Mouse (Mus musculus) limb, embryonic 10.5 days (tissue): ENCODE measurements around the gene Schip1. TPM values are rescaled to one million over a fixed set of nuclear protein-coding genes. Genes with fewer than 3 reads are reported as not detected.

Source experiments
- DNase-seq: peaks from one replicate; pipeline ENCODE4 v3.0.0-alpha.2; 2017; ENCODE audit warnings: low spot score
- H3K27ac ChIP-seq: fragments of 300-500 bp; sonication (generic); 2 replicates; pipeline ENCODE4 v1.5.1; 2016; ENCODE audit warnings: mild to moderate bottlenecking
- H3K27me3 ChIP-seq: fragments of 300-500 bp; sonication (generic); 2 replicates; pipeline ENCODE4 v1.6.1; 2016; ENCODE audit warnings: low read depth, mild to moderate bottlenecking; ENCODE audit not compliant: poor library complexity, severe bottlenecking
- H3K36me3 ChIP-seq: fragments of 300-500 bp; sonication (generic); 2 replicates; pipeline ENCODE4 v1.6.1; 2016; ENCODE audit warnings: mild to moderate bottlenecking, moderate library complexity
- H3K4me1 ChIP-seq: fragments of 300-500 bp; sonication (generic); 2 replicates; pipeline ENCODE4 v1.6.1; 2016
- H3K4me3 ChIP-seq: fragments of 300-500 bp; sonication (generic); 2 replicates; pipeline ENCODE4 v1.5.1; 2016; ENCODE audit warnings: mild to moderate bottlenecking, moderate library complexity
- H3K9me3 ChIP-seq: fragments of 300-500 bp; sonication (generic); replicated peaks from 2 replicates; pipeline ENCODE4 v1.6.1; 2016; ENCODE audit warnings: mild to moderate bottlenecking
- WGBS: fragments of 180-500 bp; shearing (Covaris S2); methylation state at CpG from one replicate; pipeline ENCODE4 v1.1.7; 2016; 5-methylcytosine and 5-hydroxymethylcytosine counted together
- polyA plus RNA-seq: library from polyadenylated mRNA; unstranded; fragments of >200 nt; fragmentation: Nextera tagmentation; extraction: Ambion mirVana; gene quantifications from 2 replicates; pipeline ENCODE4 v1.2.1, GENCODE M21; 2016

The Schip1 gene
- polyA plus RNA-seq, 1 experiment from 2014 or later = 28.9 TPM

DNA sequence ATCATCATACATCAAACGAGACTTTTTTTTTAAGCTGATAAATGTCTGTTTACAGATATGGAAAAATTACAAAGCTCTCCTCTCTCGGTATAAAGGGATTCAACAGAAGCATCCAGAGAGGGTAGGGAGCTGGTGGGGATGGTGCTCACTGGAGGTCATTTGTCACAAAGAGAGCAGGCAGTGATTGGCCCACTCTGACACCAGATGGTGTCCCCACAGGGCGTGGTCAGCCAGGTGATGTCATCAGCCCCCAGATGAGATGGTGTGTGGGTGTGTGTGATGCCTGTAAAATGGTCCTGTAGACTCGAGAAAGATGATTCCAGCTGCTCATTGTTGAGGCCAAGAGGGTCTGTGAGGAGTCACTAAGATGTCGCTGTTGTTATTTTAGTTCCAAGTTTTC is 554.5 kb downstream of the Schip1 start:
- WGBS = 74% methylated on average over 5 of the region's 5 CpGs
- H3K4me1 ChIP-seq = 0 out of 2 replicates have a peak, but pooled peaks cover 4% of the 10 kb centered on the region
- H3K9me3 ChIP-seq = no peaks in the 10 kb centered on the region
- no peaks in the 10 kb centered on the region for H3K27me3 ChIP-seq
- peaks cover 17% of the 10 kb centered on the region; the same call in 1 of the 2 replicates for H3K36me3 ChIP-seq
- no peak overlapping the region for H3K4me3 ChIP-seq
- no peak for DNase-seq
- H3K27ac ChIP-seq = no peak overlapping the region

DNA sequence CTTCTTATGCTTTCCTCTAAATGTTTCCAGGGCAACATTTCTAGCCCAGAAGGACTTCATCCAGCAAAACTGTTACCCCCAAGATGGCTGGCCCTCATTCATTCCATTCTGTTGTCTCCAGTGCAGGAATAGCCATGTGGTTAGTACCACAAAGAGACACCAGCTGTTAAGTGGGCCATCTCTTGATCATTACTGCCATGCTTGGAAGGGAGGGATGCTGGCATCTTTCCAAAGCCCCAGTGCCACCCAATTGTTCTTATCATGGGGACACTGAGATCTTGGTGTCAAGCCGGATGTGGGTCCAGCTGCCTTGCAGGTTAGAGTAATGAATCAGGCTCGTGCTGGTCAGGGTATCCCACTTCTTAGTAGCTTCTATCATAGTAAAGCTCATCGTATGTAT is 557.4 kb downstream of the Schip1 start:
- no peak for DNase-seq

DNA sequence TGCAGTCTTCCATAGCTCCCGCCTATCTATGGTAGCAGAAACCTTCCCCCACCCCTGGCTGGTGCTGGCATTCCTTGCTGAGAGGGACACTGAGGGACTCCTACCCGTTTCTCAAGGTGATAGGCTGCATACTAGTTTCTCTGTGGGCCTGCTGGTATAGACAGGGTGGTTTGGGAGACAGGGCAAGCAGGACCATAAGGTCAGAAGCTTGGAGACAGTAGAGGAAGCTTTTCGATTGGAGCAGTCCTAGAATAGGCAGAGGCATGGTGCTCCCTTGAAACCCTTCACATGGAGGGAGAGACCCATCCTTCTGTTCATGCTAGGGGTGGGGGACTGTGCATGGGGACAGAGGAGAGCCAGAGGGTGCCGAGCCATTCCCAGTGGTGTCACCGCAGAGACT is 558.4 kb downstream of the Schip1 start:
- peaks cover 19% of the 10 kb centered on the region; the same call in 1 of the 2 replicates for H3K36me3 ChIP-seq
- WGBS = 89% methylated on average over 5 of the region's 5 CpGs
- no peaks in the 10 kb centered on the region for H3K27me3 ChIP-seq

More for the DNA sequence above, 557.4 kb downstream of the Schip1 start:
- WGBS = 95% methylated on average over 3 of the region's 3 CpGs
- Histone ChIP-seq H3K27ac (no peak overlapping the region), H3K4me1 (0 out of 2 replicates have a peak, but pooled peaks cover 4% of the 10 kb centered on the region), H3K36me3 (peaks cover 19% of the 10 kb centered on the region; the same call in 1 of the 2 replicates), H3K4me3 (no peak overlapping the region), H3K27me3 (no peaks in the 10 kb centered on the region), H3K9me3 (no peaks in the 10 kb centered on the region)

DNA sequence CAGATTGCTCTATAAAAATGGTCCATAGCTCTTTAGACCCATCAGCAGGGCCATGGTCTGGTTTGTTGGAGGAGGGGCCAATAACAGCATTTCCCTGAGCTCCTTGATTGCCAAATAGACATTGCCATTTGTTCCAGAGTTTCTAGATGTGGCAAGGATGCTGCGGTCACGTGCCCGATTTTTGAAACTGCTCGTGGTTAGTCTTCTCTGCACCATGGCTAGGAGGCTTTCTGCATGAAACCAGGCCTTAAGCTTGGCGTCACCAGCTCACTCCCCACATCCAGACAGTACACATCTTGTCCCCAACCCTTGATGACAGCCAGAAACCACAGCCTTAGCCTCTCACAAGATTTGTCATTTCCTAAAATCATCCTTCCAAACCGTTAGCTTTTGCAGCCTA is 559.9 kb downstream of the Schip1 start:
- Histone ChIP-seq H3K4me1 (no peaks in the 10 kb centered on the region), H3K27ac (no peak overlapping the region), H3K27me3 (no peaks in the 10 kb centered on the region), H3K9me3 (no peaks in the 10 kb centered on the region), H3K4me3 (no peak overlapping the region), H3K36me3 (peaks cover 17% of the 10 kb centered on the region; the same call in 1 of the 2 replicates)
- DNase-seq = no peak
- WGBS = 91% methylated on average over 6 of the region's 6 CpGs

More for the DNA sequence above, 558.4 kb downstream of the Schip1 start:
- Histone ChIP-seq H3K4me1 (0 out of 2 replicates have a peak, but pooled peaks cover 4% of the 10 kb centered on the region), H3K27ac (no peak overlapping the region), H3K9me3 (no peaks in the 10 kb centered on the region), H3K4me3 (no peak overlapping the region)
- no peak for DNase-seq

DNA sequence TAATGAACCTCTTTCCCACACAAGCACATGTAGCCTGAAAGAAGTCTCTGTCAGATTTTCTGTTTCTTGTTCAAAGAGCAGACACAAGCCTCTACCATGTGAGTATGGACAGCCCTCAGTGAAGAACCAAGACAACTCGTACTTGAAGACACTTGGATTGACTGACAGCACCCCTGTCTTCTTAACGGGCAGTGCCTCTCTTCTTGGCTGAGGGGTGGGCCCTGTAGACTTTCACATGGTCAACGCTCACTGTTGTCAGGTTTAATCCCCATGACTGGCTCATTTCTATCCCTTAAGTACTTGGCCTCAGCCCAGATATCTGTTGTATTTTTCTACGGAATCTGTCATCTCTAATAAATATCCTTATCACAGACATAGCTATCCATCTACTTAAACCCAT is 565.7 kb downstream of the Schip1 start:
- DNase-seq = no peak
- H3K9me3 ChIP-seq = no peaks in the 10 kb centered on the region
- H3K27me3 ChIP-seq = no peaks in the 10 kb centered on the region
- no peaks in the 10 kb centered on the region for H3K4me1 ChIP-seq
- H3K4me3 ChIP-seq = no peak overlapping the region
- no peak overlapping the region for H3K27ac ChIP-seq
- H3K36me3 ChIP-seq = 0 out of 2 replicates have a peak, but pooled peaks cover 3% of the 10 kb centered on the region
- 87% methylated on average over 4 of the region's 4 CpGs for WGBS

DNA sequence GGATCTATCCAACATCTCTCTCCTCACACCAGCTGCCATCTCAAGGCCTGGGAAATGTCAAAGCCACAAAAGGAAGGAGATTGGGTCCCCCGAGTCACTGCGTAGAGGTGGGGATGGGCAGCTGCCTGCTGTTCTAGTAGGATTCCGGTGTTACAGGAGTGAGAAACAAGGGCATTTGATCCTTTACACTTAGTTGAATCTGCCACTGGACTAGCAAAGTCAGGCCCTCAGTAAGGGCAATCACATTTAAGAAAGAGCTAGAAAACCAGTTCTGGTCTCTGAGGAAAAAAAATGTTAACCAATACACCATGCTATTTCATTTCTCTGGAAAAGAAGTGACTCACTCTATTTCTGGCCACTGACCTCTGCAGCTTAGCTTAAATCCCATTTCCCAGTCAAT is 566.2 kb downstream of the Schip1 start:
- no peaks in the 10 kb centered on the region for H3K27me3 ChIP-seq
- H3K4me1 ChIP-seq = no peaks in the 10 kb centered on the region
- H3K9me3 ChIP-seq = no peaks in the 10 kb centered on the region
- H3K36me3 ChIP-seq = 0 out of 2 replicates have a peak, but pooled peaks cover 3% of the 10 kb centered on the region
- WGBS = 67% methylated on average over 3 of the region's 3 CpGs
- H3K4me3 ChIP-seq = no peak overlapping the region
- H3K27ac ChIP-seq = no peak overlapping the region
- no peak for DNase-seq

DNA sequence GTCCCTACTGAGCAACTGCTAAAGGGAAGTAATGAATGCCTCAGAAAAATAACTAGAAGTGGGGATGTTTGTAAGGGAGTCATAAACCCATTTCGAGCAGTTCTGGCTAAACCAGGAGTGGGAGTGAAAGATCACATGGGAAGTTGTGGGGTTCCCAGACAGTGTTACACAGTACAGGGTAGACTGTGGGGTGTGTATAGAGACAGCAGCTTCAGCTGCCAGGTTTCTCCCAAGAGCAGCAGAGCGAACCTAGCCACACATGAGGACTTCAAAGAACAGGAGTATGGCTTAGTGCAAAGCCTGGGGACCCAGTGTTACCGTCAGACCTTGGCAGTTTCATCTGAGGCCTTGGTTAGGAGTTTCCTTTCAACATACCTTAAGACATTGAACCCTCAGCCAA is 568.1 kb downstream of the Schip1 start:
- no peaks in the 10 kb centered on the region for H3K36me3 ChIP-seq
- H3K27me3 ChIP-seq = no peaks in the 10 kb centered on the region
- no peaks in the 10 kb centered on the region for H3K4me1 ChIP-seq
- H3K9me3 ChIP-seq = no peaks in the 10 kb centered on the region
- no peak overlapping the region for H3K4me3 ChIP-seq
- DNase-seq = no peak
- WGBS = 86% methylated on average over 3 of the region's 3 CpGs
- H3K27ac ChIP-seq = no peak overlapping the region

DNA sequence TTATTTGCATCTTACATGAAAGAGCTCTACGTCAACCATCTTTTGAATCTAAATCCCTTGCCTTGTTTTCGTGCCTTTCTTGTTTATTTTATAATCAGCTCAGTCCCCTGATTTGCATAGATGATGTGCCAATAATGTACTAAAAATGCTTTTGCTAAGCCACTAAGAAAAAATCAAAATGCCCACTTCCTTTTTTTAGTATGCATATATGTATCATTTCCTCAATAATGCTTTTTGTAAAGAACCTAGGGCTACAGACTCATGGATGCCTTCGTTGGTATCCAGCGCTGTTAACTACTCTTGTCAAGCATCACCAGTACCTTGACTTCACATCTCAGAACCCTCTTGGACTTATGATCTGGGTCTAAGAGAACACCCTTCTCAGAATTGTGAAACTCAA is 569.0 kb downstream of the Schip1 start:
- no peak for DNase-seq

DNA sequence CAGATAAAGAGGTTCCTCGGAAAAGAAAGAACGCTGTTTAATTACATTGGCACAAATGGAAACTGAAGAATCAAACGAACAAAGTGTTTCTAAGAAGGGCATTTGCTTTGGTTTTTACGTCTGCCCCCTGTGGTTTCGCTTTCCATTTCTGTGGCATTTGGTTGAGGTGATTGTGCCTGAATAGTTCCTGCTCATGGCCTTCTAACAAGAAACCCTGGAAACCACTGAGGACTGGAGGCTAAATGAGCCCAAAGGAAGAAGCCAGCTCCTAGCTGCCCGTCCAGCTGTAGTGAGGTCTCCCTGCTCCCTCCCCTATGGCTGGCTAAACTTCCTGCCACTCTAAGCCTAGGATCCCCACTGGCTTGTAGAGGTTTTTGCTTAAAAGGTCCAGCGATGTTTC is 573.4 kb downstream of the Schip1 start:
- DNase-seq = no peak
- Histone ChIP-seq H3K9me3 (no peaks in the 10 kb centered on the region), H3K27ac (no peak overlapping the region), H3K36me3 (no peaks in the 10 kb centered on the region), H3K27me3 (no peaks in the 10 kb centered on the region), H3K4me1 (no peaks in the 10 kb centered on the region), H3K4me3 (no peak overlapping the region)
- 50% methylated on average over 7 of the region's 7 CpGs for WGBS

More for the DNA sequence above, 569.0 kb downstream of the Schip1 start:
- H3K4me1 ChIP-seq = no peaks in the 10 kb centered on the region
- no peaks in the 10 kb centered on the region for H3K36me3 ChIP-seq
- H3K4me3 ChIP-seq = no peak overlapping the region
- H3K27me3 ChIP-seq = no peaks in the 10 kb centered on the region
- H3K27ac ChIP-seq = no peak overlapping the region
- 94% methylated on average over 4 of the region's 4 CpGs for WGBS
- H3K9me3 ChIP-seq = no peaks in the 10 kb centered on the region

DNA sequence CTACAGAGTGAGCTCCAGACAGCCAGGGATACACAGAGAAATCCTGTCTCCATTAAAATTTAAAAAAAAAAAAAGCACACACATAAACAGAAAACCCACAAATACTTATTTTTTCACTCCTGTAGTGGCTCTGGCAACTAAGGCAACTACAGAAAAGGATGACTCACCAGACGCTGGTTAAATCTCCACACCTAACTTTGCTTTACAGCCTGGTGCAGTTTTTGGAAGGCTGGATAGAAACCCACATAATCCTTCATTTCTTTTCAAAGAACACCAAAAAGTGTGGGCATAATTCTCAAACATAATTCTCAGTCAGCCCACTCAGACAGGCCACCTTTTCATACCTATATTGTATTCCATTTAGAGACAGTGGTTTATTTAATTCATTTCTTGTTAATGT is 574.1 kb downstream of the Schip1 start:
- Histone ChIP-seq H3K27ac (no peak overlapping the region), H3K4me3 (no peak overlapping the region), H3K27me3 (no peaks in the 10 kb centered on the region), H3K9me3 (no peaks in the 10 kb centered on the region), H3K4me1 (no peaks in the 10 kb centered on the region), H3K36me3 (no peaks in the 10 kb centered on the region)
- 92% methylated on average over 1 of the region's 1 CpGs for WGBS
- DNase-seq = no peak

DNA sequence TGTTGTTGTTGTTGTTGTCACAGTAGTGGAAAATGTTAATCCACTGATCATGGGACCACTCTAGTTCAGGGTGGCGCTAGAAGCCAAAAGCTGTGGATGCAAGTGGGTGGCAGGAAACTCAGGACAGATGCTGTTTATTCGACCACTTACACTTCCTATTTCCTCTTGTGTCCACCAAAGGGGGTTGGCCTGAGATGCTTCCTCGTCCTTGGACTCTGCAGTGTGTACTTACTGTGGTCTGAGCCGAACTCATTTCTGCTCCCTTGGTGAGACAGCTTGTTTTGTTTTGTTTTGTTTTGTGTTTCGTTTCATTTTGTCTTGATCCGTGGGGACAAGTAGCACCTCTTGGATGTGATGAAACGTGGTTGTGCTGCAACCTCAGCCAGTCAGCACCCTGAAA is 578.3 kb downstream of the Schip1 start:
- DNase-seq = no peak
- Histone ChIP-seq H3K36me3 (no peaks in the 10 kb centered on the region), H3K4me1 (no peaks in the 10 kb centered on the region), H3K27me3 (no peaks in the 10 kb centered on the region), H3K4me3 (no peak overlapping the region), H3K9me3 (no peaks in the 10 kb centered on the region), H3K27ac (no peak overlapping the region)
- WGBS = 91% methylated on average over 7 of the region's 7 CpGs

DNA sequence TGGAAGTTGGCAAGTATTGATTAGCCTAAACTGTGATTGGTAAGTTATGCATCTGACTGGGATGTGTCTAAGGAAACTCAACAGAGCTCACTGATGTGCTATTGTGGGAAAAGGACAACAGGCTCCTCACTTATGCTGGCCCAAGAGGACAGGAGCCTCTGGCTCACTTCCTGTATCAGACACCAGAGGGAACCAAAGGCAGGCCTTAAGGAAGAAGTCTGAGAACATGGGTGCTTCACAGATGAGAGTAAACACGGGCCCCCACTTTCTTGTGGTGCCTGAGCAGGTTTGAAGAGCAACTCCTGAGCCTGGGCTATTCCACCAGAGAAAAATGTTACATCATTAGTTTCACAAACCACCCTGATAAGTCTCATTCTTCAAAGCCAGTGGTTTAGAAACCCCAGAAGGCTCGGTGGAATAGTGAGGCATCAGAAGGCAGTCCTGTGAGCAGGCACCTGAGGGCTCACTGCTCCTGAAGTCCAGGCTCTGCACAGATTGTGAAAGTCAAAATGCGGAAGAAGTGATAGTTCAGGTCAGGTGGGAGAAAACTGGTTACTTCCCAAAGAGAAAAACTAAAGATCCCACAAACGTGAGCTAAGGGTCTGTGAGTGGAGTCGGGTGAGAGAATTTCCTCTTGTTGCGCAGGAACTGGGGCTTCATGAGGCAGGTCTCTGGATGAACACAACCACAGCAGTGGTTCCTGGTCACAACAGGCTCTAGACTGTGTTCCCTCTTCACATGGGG is 582.0 kb downstream of the Schip1 start:
- Histone ChIP-seq H3K9me3 (no peaks in the 10 kb centered on the region), H3K27ac (no peak overlapping the region), H3K4me1 (no peaks in the 10 kb centered on the region), H3K27me3 (no peaks in the 10 kb centered on the region), H3K36me3 (no peaks in the 10 kb centered on the region), H3K4me3 (no peak overlapping the region)
- 86% methylated on average over 6 of the region's 6 CpGs for WGBS
- no peak for DNase-seq

DNA sequence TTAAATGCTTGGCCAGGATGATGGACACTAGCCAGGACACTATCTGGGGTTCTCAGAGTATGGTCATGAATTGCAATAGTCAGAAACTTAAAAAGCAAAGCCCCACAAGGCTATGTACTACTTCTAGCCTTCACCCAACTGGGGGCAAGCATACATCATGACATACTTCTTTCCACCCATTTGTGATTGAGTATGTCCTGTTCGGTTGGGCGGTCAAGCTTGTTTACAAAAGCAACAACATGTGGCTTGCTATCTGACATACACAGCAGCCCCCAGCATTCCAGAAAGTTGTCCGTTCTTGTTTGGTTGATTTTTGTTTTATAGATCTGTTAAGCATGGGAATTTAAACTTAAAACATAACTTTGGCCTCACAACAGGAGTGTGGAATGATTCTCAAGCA is 582.7 kb downstream of the Schip1 start:
- DNase-seq = no peak
- no peaks in the 10 kb centered on the region for H3K9me3 ChIP-seq
- no peaks in the 10 kb centered on the region for H3K36me3 ChIP-seq
- no peak overlapping the region for H3K27ac ChIP-seq
- no peaks in the 10 kb centered on the region for H3K4me1 ChIP-seq
- H3K27me3 ChIP-seq = no peaks in the 10 kb centered on the region
- WGBS = 91% methylated on average over 3 of the region's 3 CpGs
- H3K4me3 ChIP-seq = no peak overlapping the region
